Mouse (Mus musculus) midbrain, embryonic 14.5 days (tissue): ENCODE data around the gene Gm48551. TPM values are rescaled to one million over a fixed set of nuclear protein-coding genes. Genes with fewer than 3 reads are reported as not detected.

Source experiments
- ATAC-seq: fragments of 200-750 bp; cut with Nextera tagmentation; 2 replicates; pipeline ENCODE4 v1.8.0; 2017; ENCODE audit warnings: moderate number of reproducible peaks, moderate library complexity; ENCODE audit not compliant: low FRiP score, low TSS enrichment
- DNase-seq: peaks from one replicate; pipeline ENCODE4 v3.0.0-alpha.2; 2015
- H3K27ac ChIP-seq: fragments of 300-500 bp; sonication (generic); replicated peaks from 2 replicates; pipeline ENCODE4 v1.5.1; 2014; ENCODE audit warnings: mild to moderate bottlenecking, low read depth, low read length, moderate library complexity
- H3K27me3 ChIP-seq: fragments of 300-500 bp; sonication (generic); 2 replicates; pipeline ENCODE4 v1.6.1; 2014; ENCODE audit warnings: low read length, control low read depth, mixed read lengths; ENCODE audit not compliant: control insufficient read depth, insufficient read depth
- H3K36me3 ChIP-seq: fragments of 300-500 bp; sonication (generic); 2 replicates; pipeline ENCODE4 v1.6.1; 2014; ENCODE audit warnings: low read length, control low read depth; ENCODE audit not compliant: control insufficient read depth, insufficient read depth
- H3K4me1 ChIP-seq: fragments of 300-500 bp; sonication (generic); 2 replicates; pipeline ENCODE4 v1.6.1; 2014; ENCODE audit warnings: mild to moderate bottlenecking, antibody characterized with exemption, low read length, control low read depth; ENCODE audit not compliant: control insufficient read depth, insufficient read depth
- H3K4me2 ChIP-seq: fragments of 300-500 bp; sonication (generic); 2 replicates; pipeline ENCODE4 v1.6.1; 2014; ENCODE audit warnings: mild to moderate bottlenecking, low read length, moderate library complexity
- H3K4me3 ChIP-seq: fragments of 300-500 bp; sonication (generic); replicated peaks from 2 replicates; pipeline ENCODE4 v1.5.1; 2014; ENCODE audit warnings: low read depth, low read length
- H3K9ac ChIP-seq: fragments of 300-500 bp; sonication (generic); replicated peaks from 2 replicates; pipeline ENCODE4 v1.6.1; 2014; ENCODE audit warnings: mild to moderate bottlenecking, low read length, moderate library complexity
- H3K9me3 ChIP-seq: fragments of 300-500 bp; sonication (generic); 2 replicates; pipeline ENCODE4 v1.6.1; 2016; ENCODE audit warnings: low read length, control low read depth, mixed read lengths; ENCODE audit not compliant: control insufficient read depth
- WGBS: fragments of 180-500 bp; shearing (Covaris S2); extraction: QIAGEN DNeasy Blood & Tissue Kit; methylation state at CpG from one replicate; pipeline ENCODE4 v1.1.7; 2014; 5-methylcytosine and 5-hydroxymethylcytosine counted together
- polyA plus RNA-seq: library from polyadenylated mRNA; unstranded; fragments of >200 nt; fragmentation: Nextera tagmentation; extraction: Ambion mirVana; gene quantifications from 2 replicates; pipeline ENCODE4 v1.2.1, GENCODE M21; 2014

Gm48551 gene
- polyA plus RNA-seq, 1 experiment from 2014 or later, result 4.5 TPM

GRCm38 (mm10) chr10:81430831-81431525 lies 46.7 kb downstream of the Gm48551 start:
- peak overlapping the region; percentile 90 for H3K4me2 ChIP-seq
- peaks cover 14% of the 10 kb centered on the region; the same call in 1 of the 2 replicates for H3K27me3 ChIP-seq
- DNase-seq (peak; percentile 84), ATAC-seq (0 out of 2 replicates have a peak, but pooled peaks have one; percentile 7)
- H3K9ac ChIP-seq, result peak overlapping the region; percentile 89
- no peaks in the 10 kb centered on the region for H3K9me3 ChIP-seq
- peak overlapping the region; percentile 94 for H3K27ac ChIP-seq
- H3K4me1 ChIP-seq, result peaks cover 15% of the 10 kb centered on the region
- H3K36me3 ChIP-seq, result no peaks in the 10 kb centered on the region
- WGBS, result 1% methylated on average over 56 of the region's 70 CpGs
- peak overlapping the region; percentile 82 for H3K4me3 ChIP-seq

GRCm38 (mm10) chr10:81431526-81432168 lies 47.4 kb downstream of the Gm48551 start:
- Histone ChIP-seq H3K4me1 (peaks cover 12% of the 10 kb centered on the region), H3K27ac (no peak overlapping the region), H3K9me3 (no peaks in the 10 kb centered on the region), H3K27me3 (peaks cover 13% of the 10 kb centered on the region; the same call in 1 of the 2 replicates), H3K36me3 (no peaks in the 10 kb centered on the region), H3K4me3 (peak overlapping the region; percentile 82), H3K9ac (no peak overlapping the region; the same call in 1 of the 2 replicates), H3K4me2 (peak overlapping the region; percentile 90)
- ATAC-seq (no peak), DNase-seq (peak; percentile 65)
- 15% methylated on average over 15 of the region's 15 CpGs for WGBS

GRCm38 (mm10) chr10:81432169-81432867 lies 48.1 kb downstream of the Gm48551 start:
- Histone ChIP-seq H3K27ac (no peak overlapping the region), H3K4me2 (peak overlapping the region; percentile 52), H3K36me3 (no peaks in the 10 kb centered on the region), H3K9ac (no peak overlapping the region), H3K4me3 (no peak overlapping the region), H3K9me3 (no peaks in the 10 kb centered on the region), H3K27me3 (peaks cover 12% of the 10 kb centered on the region; the same call in 1 of the 2 replicates), H3K4me1 (peaks cover 8% of the 10 kb centered on the region; the same call in 1 of the 2 replicates)
- WGBS, result 66% methylated on average over 21 of the region's 21 CpGs
- ATAC-seq (peak; percentile 16), DNase-seq (peak; percentile 11)

GRCm38 (mm10) chr10:81432868-81433262 lies 48.6 kb downstream of the Gm48551 start:
- peak overlapping the region; percentile 20; the same call in 1 of the 2 replicates for H3K4me3 ChIP-seq
- H3K27me3 ChIP-seq, result peaks cover 7% of the 10 kb centered on the region; the same call in 1 of the 2 replicates
- H3K4me2 ChIP-seq, result peak overlapping the region; percentile 52
- DNase-seq, result peak; percentile 97
- H3K9ac ChIP-seq, result no peak overlapping the region; the same call in 1 of the 2 replicates
- H3K36me3 ChIP-seq, result no peaks in the 10 kb centered on the region
- no peak overlapping the region for H3K27ac ChIP-seq
- H3K9me3 ChIP-seq, result no peaks in the 10 kb centered on the region
- peak; percentile 87 for ATAC-seq
- peaks cover 8% of the 10 kb centered on the region; the same call in 1 of the 2 replicates for H3K4me1 ChIP-seq
- 4% methylated on average over 17 of the region's 17 CpGs for WGBS

- Histone ChIP-seq H3K4me3 (no peak overlapping the region), H3K9me3 (no peaks in the 10 kb centered on the region), H3K27ac (no peak overlapping the region), H3K36me3 (no peaks in the 10 kb centered on the region), H3K4me2 (peak overlapping the region; percentile 52), H3K4me1 (peaks cover 8% of the 10 kb centered on the region; the same call in 1 of the 2 replicates), H3K9ac (no peak overlapping the region), H3K27me3 (no peaks in the 10 kb centered on the region; the same call in 1 of the 2 replicates)
- DNase-seq (peak; percentile 3), ATAC-seq (no peak)
- WGBS, result 80% methylated on average over 26 of the region's 26 CpGs
Observed at GRCm38 (mm10) chr10:81433541-81434289, 49.4 kb downstream of the Gm48551 start.

GRCm38 (mm10) chr10:81434361-81435263 lies 50.3 kb downstream of the Gm48551 start:
- Histone ChIP-seq H3K9me3 (no peaks in the 10 kb centered on the region), H3K4me1 (peaks cover 6% of the 10 kb centered on the region; the same call in 1 of the 2 replicates), H3K27me3 (no peaks in the 10 kb centered on the region), H3K9ac (no peak overlapping the region), H3K4me2 (no peak overlapping the region), H3K4me3 (no peak overlapping the region), H3K36me3 (no peaks in the 10 kb centered on the region), H3K27ac (no peak overlapping the region)
- DNase-seq (peak; percentile 0), ATAC-seq (no peak)
- WGBS, result 72% methylated on average over 15 of the region's 15 CpGs

- no peak for ATAC-seq
Observed at GRCm38 (mm10) chr10:81435436-81435835, 51.2 kb downstream of the Gm48551 start.

More at GRCm38 (mm10) chr10:81435436-81435835, 51.2 kb downstream of the Gm48551 start:
- 68% methylated on average over 3 of the region's 3 CpGs for WGBS
- no peaks in the 10 kb centered on the region for H3K36me3 ChIP-seq
- no peak overlapping the region for H3K9ac ChIP-seq
- H3K9me3 ChIP-seq, result no peaks in the 10 kb centered on the region
- H3K4me3 ChIP-seq, result no peak overlapping the region
- H3K4me2 ChIP-seq, result no peak overlapping the region
- 0 out of 2 replicates have a peak, but pooled peaks cover 3% of the 10 kb centered on the region for H3K4me1 ChIP-seq
- peak; percentile 72 for DNase-seq
- no peaks in the 10 kb centered on the region for H3K27me3 ChIP-seq
- H3K27ac ChIP-seq, result no peak overlapping the region
